Mouse (Mus musculus) kidney, adult 2 months (tissue): Measurements from ENCODE around the gene Spry2. TPM values are rescaled to one million over a fixed set of nuclear protein-coding genes. Genes with fewer than 3 reads are reported as not detected.

ENCODE experiments used
- DNase-seq: peaks from one replicate; pipeline ENCODE4 v3.0.0; 2021
- H3K27ac ChIP-seq: fragments of 200-500 bp; 2 replicates; pipeline ENCODE4 v1.5.1; 2012; ENCODE audit warnings: low read depth, low read length, control low read depth, inconsistent platforms; ENCODE audit not compliant: insufficient read depth
- H3K27me3 ChIP-seq: fragments of 200-500 bp; replicated peaks from 2 replicates; pipeline ENCODE4 v1.6.1; 2012; ENCODE audit warnings: mild to moderate bottlenecking, moderate library complexity, low read length, inconsistent platforms; ENCODE audit not compliant: control insufficient read depth, insufficient read depth
- H3K36me3 ChIP-seq: fragments of 200-500 bp; 2 replicates; pipeline ENCODE4 v1.6.1; 2012; ENCODE audit warnings: mild to moderate bottlenecking, moderate library complexity, low read length, inconsistent platforms; ENCODE audit not compliant: control insufficient read depth, insufficient read depth
- H3K4me1 ChIP-seq: fragments of 200-500 bp; 2 replicates; pipeline ENCODE4 v1.6.1; 2011; ENCODE audit warnings: low read length; ENCODE audit not compliant: control insufficient read depth, insufficient read depth
- H3K4me3 ChIP-seq: fragments of 200-500 bp; 2 replicates; pipeline ENCODE4 v1.5.1; 2011; ENCODE audit warnings: mild to moderate bottlenecking, low read depth, low read length, control low read depth; ENCODE audit not compliant: insufficient read depth
- CTCF ChIP-seq: fragments of 200-500 bp; conservative IDR thresholded peaks from 2 replicates; pipeline ENCODE4 v1.5.1; 2011; ENCODE audit warnings: low read depth, mild to moderate bottlenecking, control low read depth, low read length, moderate library complexity, mixed read lengths; ENCODE audit not compliant: insufficient read depth, insufficient read length
- POLR2A ChIP-seq: fragments of 200-500 bp; IDR thresholded peaks from one replicate; pipeline ENCODE4 v1.6.1; 2011; ENCODE audit warnings: low read depth, low read length, control low read depth
- WGBS: fragments of 180-500 bp; shearing (Covaris S2); methylation state at CpG from one replicate; pipeline ENCODE4 v1.1.7; 2018; 5-methylcytosine and 5-hydroxymethylcytosine counted together
- polyA plus RNA-seq: library from polyadenylated mRNA; depleted of rRNA; stranded (reverse); fragments of >200 nt; gene quantifications from 2 replicates; pipeline ENCODE4 v1.2.3, GENCODE M21; 2012

The Spry2 gene
- polyA plus RNA-seq, 1 experiment, result 14.3 TPM

GRCm38 (mm10) chr14:105865381-105865938, 31.2 kb downstream of the Spry2 start:
- 93% methylated on average over 5 of the region's 5 CpGs for WGBS
- Histone ChIP-seq H3K4me1 (no peaks in the 10 kb centered on the region), H3K36me3 (no peaks in the 10 kb centered on the region), H3K27ac (no peak overlapping the region), H3K27me3 (no peaks in the 10 kb centered on the region), H3K4me3 (no peak overlapping the region)
- TF ChIP-seq POLR2A (no peak), CTCF (no peak)
- DNase-seq, result no peak

- TF ChIP-seq CTCF, result no peak
- no peak for TF ChIP-seq POLR2A
- H3K4me3 ChIP-seq, result no peak overlapping the region
- DNase-seq, result no peak
- no peaks in the 10 kb centered on the region for H3K36me3 ChIP-seq
- H3K4me1 ChIP-seq, result no peaks in the 10 kb centered on the region
- H3K27ac ChIP-seq, result no peak overlapping the region
- WGBS, result 86% methylated on average over 11 of the region's 11 CpGs
- no peaks in the 10 kb centered on the region; the same call in 1 of the 2 replicates for H3K27me3 ChIP-seq
Measured at GRCm38 (mm10) chr14:105862199-105862598, 34.4 kb downstream of the Spry2 start.

- Histone ChIP-seq H3K27ac (no peak overlapping the region), H3K4me1 (no peaks in the 10 kb centered on the region), H3K4me3 (no peak overlapping the region), H3K27me3 (no peaks in the 10 kb centered on the region; the same call in 1 of the 2 replicates), H3K36me3 (no peaks in the 10 kb centered on the region)
- 61% methylated on average over 6 of the region's 6 CpGs for WGBS
- DNase-seq, result no peak
- TF ChIP-seq POLR2A (no peak), CTCF (no peak)
Measured at GRCm38 (mm10) chr14:105860920-105861319, 35.7 kb downstream of the Spry2 start.

GRCm38 (mm10) chr14:105860276-105860675, 36.3 kb downstream of the Spry2 start:
- Histone ChIP-seq H3K4me1 (no peaks in the 10 kb centered on the region), H3K4me3 (no peak overlapping the region), H3K27me3 (no peaks in the 10 kb centered on the region; the same call in 1 of the 2 replicates), H3K36me3 (no peaks in the 10 kb centered on the region), H3K27ac (no peak overlapping the region)
- no peak for DNase-seq
- whole genome bisulfite sequencing, result 98% methylated on average over 4 of the region's 4 CpGs
- TF ChIP-seq CTCF, result no peak
- TF ChIP-seq POLR2A, result no peak

GRCm38 (mm10) chr14:105859876-105860275, 36.7 kb downstream of the Spry2 start:
- no peak overlapping the region for H3K4me3 ChIP-seq
- no peak overlapping the region for H3K27ac ChIP-seq
- H3K27me3 ChIP-seq, result no peaks in the 10 kb centered on the region; the same call in 1 of the 2 replicates
- no peak for TF ChIP-seq POLR2A
- TF ChIP-seq CTCF, result no peak
- H3K4me1 ChIP-seq, result no peaks in the 10 kb centered on the region
- WGBS, result 42% methylated on average over 2 of the region's 2 CpGs
- H3K36me3 ChIP-seq, result no peaks in the 10 kb centered on the region
- DNase-seq, result no peak

GRCm38 (mm10) chr14:105859368-105859767, 37.3 kb downstream of the Spry2 start:
- Histone ChIP-seq H3K4me3 (no peak overlapping the region), H3K27me3 (no peaks in the 10 kb centered on the region; the same call in 1 of the 2 replicates), H3K36me3 (no peaks in the 10 kb centered on the region), H3K4me1 (no peaks in the 10 kb centered on the region), H3K27ac (no peak overlapping the region)
- TF ChIP-seq POLR2A (no peak), CTCF (no peak)
- WGBS, result 65% methylated on average over 4 of the region's 4 CpGs
- DNase-seq, result no peak

- Histone ChIP-seq H3K27me3 (no peaks in the 10 kb centered on the region; the same call in 1 of the 2 replicates), H3K36me3 (no peaks in the 10 kb centered on the region), H3K27ac (no peak overlapping the region), H3K4me1 (no peaks in the 10 kb centered on the region), H3K4me3 (no peak overlapping the region)
- no peak for TF ChIP-seq POLR2A
- no peak for TF ChIP-seq CTCF
- 80% methylated on average over 5 of the region's 5 CpGs for WGBS
- DNase-seq, result no peak
Measured at GRCm38 (mm10) chr14:105858935-105859334, 37.7 kb downstream of the Spry2 start.
